Mouse (Mus musculus) urinary bladder, postnatal 25 days (tissue): ENCODE measurements around the gene Rab3c.

Source experiments
- DNase-seq: peaks from one replicate; pipeline ENCODE4 v3.0.0; 2022; ENCODE audit warnings: low spot score

Gene Rab3c

GRCm38 (mm10) chr13:110280563-110281144, at the start of gene Rab3c:
Gene Rab3c, minus strand, starts transcription at chr13:110280996.
- no peak for DNase-seq

GRCm38 (mm10) chr13:110318746-110319145, 38.0 kb upstream of the Rab3c start:
- no peak for DNase-seq

DNA sequence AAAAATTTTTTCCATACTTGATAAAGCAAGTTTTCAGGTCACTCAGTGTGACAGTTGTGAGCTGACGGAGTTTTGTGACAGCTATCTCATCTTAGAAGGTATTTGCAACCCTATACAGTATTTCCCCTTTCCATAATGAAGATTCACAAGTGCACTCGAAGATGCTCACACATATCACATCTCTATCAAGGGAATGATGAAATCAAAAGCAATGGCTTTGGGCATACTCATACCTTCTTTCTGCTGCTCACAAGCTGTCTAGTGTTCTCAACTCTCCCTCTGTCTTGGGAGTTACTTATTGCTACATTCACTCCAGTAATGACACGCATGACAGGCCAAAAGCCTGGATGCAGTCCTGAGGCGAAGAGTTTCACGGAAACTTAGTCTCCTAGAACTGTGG, 26.4 kb upstream of the Rab3c start:
- DNase-seq: no peak

- no peak for DNase-seq
Observed at GRCm38 (mm10) chr13:110297112-110297511, 16.3 kb upstream of the Rab3c start.

DNA sequence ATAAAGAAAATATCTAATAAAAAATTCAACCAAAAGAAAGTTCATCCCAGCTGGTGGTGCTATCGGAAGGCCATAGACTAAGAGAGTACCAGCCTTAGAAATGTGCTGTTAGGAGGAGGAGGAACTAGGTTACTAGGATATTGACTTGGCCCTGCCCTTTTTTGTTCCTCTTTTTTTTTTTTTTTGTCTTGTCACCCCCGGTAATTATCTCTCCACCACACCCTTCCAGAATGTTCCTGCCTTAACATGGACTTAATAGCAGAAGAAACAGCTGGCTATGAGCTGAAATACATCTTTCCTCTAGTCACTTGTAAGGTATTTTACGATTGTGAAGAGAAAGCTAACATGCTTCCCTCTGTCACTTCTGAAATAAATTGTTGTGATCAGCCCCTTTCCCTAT, 7.7 kb upstream of the Rab3c start:
- no peak for DNase-seq

- no peak for DNase-seq
Observed at GRCm38 (mm10) chr13:110283781-110284180, 3.0 kb upstream of the Rab3c start.

- DNase-seq: peak; percentile 5
Observed at GRCm38 (mm10) chr13:110280028-110280562, 701 bp downstream of the Rab3c start.

DNA sequence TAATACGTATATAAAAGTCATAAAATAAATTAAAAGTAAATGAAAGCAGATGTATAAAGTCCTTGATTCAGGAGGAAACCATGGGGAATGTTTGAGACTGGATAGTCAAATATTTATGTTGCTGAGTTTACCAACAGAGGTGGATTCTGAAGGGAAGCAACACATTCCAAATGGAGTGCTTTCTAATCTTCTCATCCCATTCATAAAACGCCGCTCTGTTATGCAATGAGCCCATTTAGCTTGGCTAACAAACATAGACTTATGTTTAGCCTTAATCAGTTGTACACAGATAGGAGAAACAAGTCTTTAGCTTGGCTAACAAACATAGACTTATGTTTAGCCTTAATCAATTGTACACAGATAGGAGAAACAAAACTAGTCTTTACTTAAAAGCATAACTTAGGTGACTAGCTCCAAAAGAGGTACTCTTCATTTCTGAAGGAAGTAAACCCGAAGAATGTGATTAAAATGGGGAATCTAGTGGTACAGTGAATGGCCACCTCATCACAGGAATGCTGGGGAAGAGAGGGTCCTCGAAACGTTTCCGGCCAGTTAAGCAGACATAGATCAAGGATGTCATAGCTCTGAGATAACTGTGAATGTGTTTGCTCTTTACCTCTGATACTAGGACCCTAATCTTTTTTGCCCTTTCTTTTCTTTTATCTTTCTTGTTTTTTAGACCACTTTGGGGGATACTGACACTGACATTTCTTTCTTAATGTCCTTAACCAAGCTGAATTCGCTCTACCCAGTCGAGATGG, 1.6 kb downstream of the Rab3c start:
- no peak for DNase-seq

GRCm38 (mm10) chr13:110277709-110278108, 3.1 kb downstream of the Rab3c start:
- DNase-seq: no peak

GRCm38 (mm10) chr13:110275471-110275870, 5.3 kb downstream of the Rab3c start:
- DNase-seq: no peak

GRCm38 (mm10) chr13:110260649-110261048, 20.1 kb downstream of the Rab3c start:
- DNase-seq: no peak

GRCm38 (mm10) chr13:110251453-110251852, 29.3 kb downstream of the Rab3c start:
- DNase-seq: no peak

GRCm38 (mm10) chr13:110248481-110248880, 32.3 kb downstream of the Rab3c start:
- DNase-seq: no peak

- DNase-seq: no peak
Observed at GRCm38 (mm10) chr13:110238970-110239369, 41.8 kb downstream of the Rab3c start.

DNA sequence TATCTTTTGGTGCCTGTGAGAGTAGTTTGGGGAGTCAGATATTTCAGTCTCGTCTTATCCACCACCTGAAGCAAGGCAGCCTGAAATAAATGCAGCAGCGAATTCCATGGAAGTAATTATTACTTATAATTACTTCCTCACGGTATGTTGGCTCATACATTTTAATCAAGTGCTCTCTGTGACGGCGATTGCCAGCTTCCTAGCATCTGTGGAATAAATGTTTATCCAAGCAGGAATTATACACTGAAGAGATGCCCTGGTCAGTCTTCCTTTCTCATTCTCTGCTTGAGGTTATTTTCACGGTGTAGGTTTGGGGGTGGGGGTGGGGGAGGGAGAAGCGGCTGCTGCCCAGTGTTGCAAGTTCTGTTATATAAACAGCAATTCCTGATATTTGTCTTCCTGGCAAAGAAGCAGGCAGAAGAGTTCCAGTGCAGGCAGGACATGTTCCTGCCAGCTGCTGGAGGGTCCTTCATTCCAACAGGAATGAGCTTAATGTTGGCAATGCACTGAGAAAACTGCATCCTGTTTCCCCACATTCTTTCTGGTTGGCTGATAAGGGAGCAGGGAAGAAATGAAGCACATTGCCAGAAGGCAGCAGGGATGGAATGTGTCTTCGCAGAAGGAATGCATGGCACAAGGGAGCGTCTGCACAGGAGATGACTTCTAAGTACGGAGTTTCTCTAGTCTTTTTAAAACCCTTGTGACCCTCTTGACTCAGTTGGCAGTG, 43.4 kb downstream of the Rab3c start:
- DNase-seq: no peak

- no peak for DNase-seq
Observed at GRCm38 (mm10) chr13:110233364-110233763, 47.4 kb downstream of the Rab3c start.

- DNase-seq: no peak
Observed at GRCm38 (mm10) chr13:110231086-110231688, 49.6 kb downstream of the Rab3c start.

DNA sequence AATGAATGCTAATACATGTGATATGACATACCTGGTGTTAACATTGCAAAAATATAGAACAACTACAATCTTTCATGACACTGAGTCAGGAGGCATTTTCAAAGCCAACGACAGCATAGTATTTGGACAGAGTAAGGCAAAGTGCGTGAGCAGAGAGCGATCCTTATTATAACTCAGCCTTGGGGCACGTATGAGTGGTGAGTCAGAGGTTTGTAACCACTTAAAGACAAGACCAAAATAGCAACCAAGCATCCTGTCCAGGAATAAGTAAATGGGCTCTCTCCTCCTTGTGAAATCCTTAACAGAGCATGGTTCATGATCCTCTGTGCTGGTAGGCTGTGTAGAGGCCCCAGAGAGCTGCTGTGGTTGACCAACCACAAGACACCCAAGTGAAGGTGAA, 50.8 kb downstream of the Rab3c start:
- DNase-seq: no peak

- DNase-seq: no peak
Observed at GRCm38 (mm10) chr13:110219195-110219594, 61.6 kb downstream of the Rab3c start.

- no peak for DNase-seq
Observed at GRCm38 (mm10) chr13:110218497-110218896, 62.3 kb downstream of the Rab3c start.

DNA sequence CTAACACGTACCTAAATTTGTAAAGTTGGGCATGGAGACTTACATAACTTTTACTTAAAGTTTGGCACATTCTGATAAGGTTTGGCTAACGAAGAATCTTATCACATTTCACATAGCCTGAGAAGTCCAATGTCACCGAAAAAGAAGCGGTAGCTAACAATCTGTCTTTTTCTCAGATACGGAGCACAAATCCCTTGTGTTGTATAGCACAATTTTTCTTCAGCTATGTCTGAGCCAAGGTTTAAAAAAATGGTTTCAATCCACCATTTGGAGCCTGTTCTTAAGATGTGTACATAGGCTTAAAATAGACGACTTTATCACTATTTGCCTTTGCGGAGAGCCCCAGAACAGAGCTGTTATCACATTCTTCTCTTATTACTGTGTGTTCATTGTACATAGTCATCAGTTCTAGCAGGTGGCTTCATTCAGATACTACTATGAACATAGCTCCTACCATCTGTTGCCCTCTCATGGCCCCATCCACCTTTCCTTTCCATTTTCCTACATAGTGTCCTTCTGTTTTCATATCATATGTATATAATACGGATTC, 69.2 kb downstream of the Rab3c start:
- DNase-seq: no peak

DNA sequence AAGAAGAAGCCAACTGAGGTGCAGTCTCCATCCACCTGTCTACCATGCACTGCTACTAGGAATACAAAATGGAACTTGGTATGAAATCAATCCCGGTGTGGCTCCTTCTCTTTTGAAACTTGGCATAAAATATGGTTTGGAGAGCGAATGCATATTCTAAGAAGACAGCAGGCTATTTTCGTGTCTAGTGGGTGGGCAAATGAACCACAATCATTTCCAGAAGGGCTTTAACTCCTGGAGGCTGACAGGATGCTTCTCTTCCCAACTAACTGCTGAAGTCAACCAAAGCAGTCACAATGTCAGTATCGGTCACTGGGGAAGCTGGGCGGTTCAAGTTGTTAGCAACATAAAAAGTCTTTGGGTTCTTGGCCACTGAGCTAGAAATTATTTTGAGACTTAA, 81.9 kb downstream of the Rab3c start:
- DNase-seq: no peak
